Mouse (Mus musculus): ENCODE measurements around the gene Igf1. TPM values are rescaled to one million over a fixed set of nuclear protein-coding genes. Genes with fewer than 3 reads are reported as not detected.

Gene Igf1
- polyA plus RNA-seq, 1 experiment from 2014 or later, result 18.6 TPM

- Histone ChIP-seq H3K9ac (no peak overlapping the region), H3K27ac (no peak overlapping the region), H3K4me3 (replicated peaks; ENCODE audit: low read length) (no peak overlapping the region), H3K4me1 (replicated peaks; ENCODE audit: control insufficient read depth, insufficient read depth, low read length) (no peaks in the 10 kb centered on the region), H3K9me3 (ENCODE audit: control insufficient read depth, low read length) (no peaks in the 10 kb centered on the region), H3K36me3 (replicated peaks; ENCODE audit: control insufficient read depth, insufficient read depth) (no peaks in the 10 kb centered on the region), H3K27me3 (ENCODE audit: control insufficient read depth, insufficient read depth, low read length) (no peaks in the 10 kb centered on the region), H3K4me2 (replicated peaks) (no peak overlapping the region)
- ATAC-seq (ENCODE audit: low FRiP score), result no peak
- 79% methylated on average over 5 of the region's 5 CpGs for WGBS
- no peak for DNase-seq (ENCODE audit: low spot score)
Observed at GRCm38 (mm10) chr10:87904324-87904723, 46.3 kb downstream of the Igf1 start.

DNA sequence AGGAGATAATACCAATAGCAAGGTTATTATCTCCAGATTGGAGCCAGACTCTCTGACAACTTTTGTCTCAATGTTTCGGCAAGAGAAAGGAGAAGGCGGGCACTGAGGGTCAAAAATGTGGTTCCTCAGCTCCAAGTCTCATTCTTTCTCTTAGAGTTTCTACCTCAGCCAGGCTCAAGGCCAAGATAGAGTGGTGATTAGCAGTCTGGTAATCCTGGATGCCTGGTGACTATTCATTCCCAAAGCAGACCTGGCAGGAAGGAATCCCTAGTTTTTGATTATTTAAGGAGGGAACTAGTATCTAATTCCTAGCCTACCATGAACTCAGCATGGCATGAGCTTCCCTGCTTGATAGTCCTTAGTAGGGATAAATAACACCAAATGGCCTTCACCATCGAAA, 47.0 kb downstream of the Igf1 start:
- H3K36me3 ChIP-seq (replicated peaks; ENCODE audit: control insufficient read depth, insufficient read depth), result no peaks in the 10 kb centered on the region
- H3K27me3 ChIP-seq (ENCODE audit: control insufficient read depth, insufficient read depth, low read length), result no peaks in the 10 kb centered on the region
- ATAC-seq (ENCODE audit: low FRiP score) (no peak), DNase-seq (ENCODE audit: low spot score) (no peak)
- no peak overlapping the region for H3K27ac ChIP-seq
- no peaks in the 10 kb centered on the region for H3K9me3 ChIP-seq (ENCODE audit: control insufficient read depth, low read length)
- 84% methylated on average over 3 of the region's 3 CpGs for WGBS
- H3K9ac ChIP-seq, result no peak overlapping the region
- H3K4me1 ChIP-seq (replicated peaks; ENCODE audit: control insufficient read depth, insufficient read depth, low read length), result no peaks in the 10 kb centered on the region
- no peak overlapping the region for H3K4me2 ChIP-seq (replicated peaks)
- H3K4me3 ChIP-seq (replicated peaks; ENCODE audit: low read length), result no peak overlapping the region

- ATAC-seq (ENCODE audit: low FRiP score) (no peak), DNase-seq (ENCODE audit: low spot score) (no peak)
- no peak overlapping the region for H3K9ac ChIP-seq
- no peaks in the 10 kb centered on the region for H3K9me3 ChIP-seq (ENCODE audit: control insufficient read depth, low read length)
- H3K4me2 ChIP-seq (replicated peaks), result no peak overlapping the region
- no peaks in the 10 kb centered on the region for H3K4me1 ChIP-seq (replicated peaks; ENCODE audit: control insufficient read depth, insufficient read depth, low read length)
- H3K27ac ChIP-seq, result no peak overlapping the region
- no peak overlapping the region for H3K4me3 ChIP-seq (replicated peaks; ENCODE audit: low read length)
- 90% methylated on average over 3 of the region's 3 CpGs for WGBS
- H3K36me3 ChIP-seq (replicated peaks; ENCODE audit: control insufficient read depth, insufficient read depth), result no peaks in the 10 kb centered on the region
- no peaks in the 10 kb centered on the region for H3K27me3 ChIP-seq (ENCODE audit: control insufficient read depth, insufficient read depth, low read length)
Observed at GRCm38 (mm10) chr10:87906121-87906520, 48.1 kb downstream of the Igf1 start.

DNA sequence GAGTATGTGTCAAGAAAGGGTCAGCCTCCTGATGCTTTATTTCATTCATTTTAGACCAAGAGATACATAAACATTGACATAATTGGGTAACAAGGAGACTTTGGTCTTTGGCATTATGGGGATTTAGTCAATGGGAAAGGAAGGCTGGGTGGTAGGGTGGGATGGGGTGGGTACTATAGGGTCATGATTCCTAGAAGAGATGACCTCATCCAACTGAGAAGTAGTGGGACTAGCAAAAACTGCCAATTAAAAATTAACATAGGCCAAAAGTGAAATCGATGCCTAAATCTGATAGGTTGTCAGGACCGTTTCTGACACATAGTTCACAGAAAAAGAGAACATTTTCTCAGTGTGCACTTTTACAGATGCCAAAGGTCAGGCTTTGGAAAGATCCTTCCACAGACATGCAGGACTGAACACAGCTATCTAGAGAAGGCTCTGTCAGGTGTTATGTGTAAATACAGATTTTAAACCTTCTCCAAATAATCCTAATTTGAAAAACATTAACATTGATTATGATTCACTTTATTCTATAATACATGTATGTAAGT, 48.8 kb downstream of the Igf1 start:
- Histone ChIP-seq H3K36me3 (replicated peaks; ENCODE audit: control insufficient read depth, insufficient read depth) (no peaks in the 10 kb centered on the region), H3K4me1 (replicated peaks; ENCODE audit: control insufficient read depth, insufficient read depth, low read length) (no peaks in the 10 kb centered on the region), H3K4me3 (replicated peaks; ENCODE audit: low read length) (no peak overlapping the region), H3K4me2 (replicated peaks) (no peak overlapping the region), H3K9ac (no peak overlapping the region), H3K27me3 (ENCODE audit: control insufficient read depth, insufficient read depth, low read length) (no peaks in the 10 kb centered on the region), H3K9me3 (ENCODE audit: control insufficient read depth, low read length) (no peaks in the 10 kb centered on the region), H3K27ac (no peak overlapping the region)
- 94% methylated on average over 2 of the region's 2 CpGs for WGBS
- ATAC-seq (ENCODE audit: low FRiP score), result no peak
- no peak for DNase-seq (ENCODE audit: low spot score)

DNA sequence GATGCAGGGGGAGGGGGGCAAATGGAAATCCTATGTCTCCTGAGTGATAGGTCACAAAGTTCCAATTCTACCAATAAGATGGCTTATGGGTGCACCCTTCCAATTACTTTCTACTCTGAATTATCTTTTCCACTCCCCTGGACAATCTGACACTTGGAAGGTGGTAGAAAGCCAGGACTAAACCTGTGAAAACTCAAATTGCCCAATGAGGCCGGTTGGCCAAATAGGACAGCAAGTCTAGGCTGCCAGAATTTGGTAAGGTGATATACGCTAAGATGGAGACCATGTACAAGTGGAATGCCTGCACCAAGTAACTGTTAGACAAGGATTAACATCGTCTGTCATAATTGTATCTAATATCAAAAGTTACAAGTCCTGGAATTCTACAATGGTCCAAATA, 55.8 kb downstream of the Igf1 start:
- ATAC-seq (ENCODE audit: low FRiP score) (no peak), DNase-seq (ENCODE audit: low spot score) (no peak)
- Histone ChIP-seq H3K27ac (no peak overlapping the region), H3K4me2 (replicated peaks) (no peak overlapping the region), H3K9ac (no peak overlapping the region), H3K27me3 (ENCODE audit: control insufficient read depth, insufficient read depth, low read length) (no peaks in the 10 kb centered on the region), H3K4me3 (replicated peaks; ENCODE audit: low read length) (no peak overlapping the region), H3K4me1 (replicated peaks; ENCODE audit: control insufficient read depth, insufficient read depth, low read length) (no peaks in the 10 kb centered on the region), H3K9me3 (ENCODE audit: control insufficient read depth, low read length) (no peaks in the 10 kb centered on the region), H3K36me3 (replicated peaks; ENCODE audit: control insufficient read depth, insufficient read depth) (no peaks in the 10 kb centered on the region)
- WGBS, result 93% methylated on average over 3 of the region's 3 CpGs

DNA sequence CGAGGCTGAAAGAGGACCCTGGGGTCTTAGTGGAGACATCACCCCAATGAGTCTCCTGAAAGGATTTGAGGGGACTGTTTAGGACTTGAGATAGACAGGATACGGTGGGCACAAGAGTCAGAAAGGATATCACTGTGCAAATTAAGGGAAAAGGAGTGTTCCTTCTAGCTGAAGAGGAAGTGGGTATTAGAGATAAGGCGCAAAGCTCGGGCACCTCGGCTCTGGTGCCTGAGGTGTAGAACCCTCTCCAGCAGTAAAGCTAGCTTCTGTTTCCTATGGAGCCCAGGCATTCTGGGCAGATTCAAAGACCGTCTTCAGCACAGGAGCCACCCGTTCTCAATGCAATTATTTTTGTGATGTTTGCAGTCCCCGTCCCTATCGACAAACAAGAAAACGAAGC, 56.9 kb downstream of the Igf1 start:
- DNase-seq (ENCODE audit: low spot score) (no peak), ATAC-seq (ENCODE audit: low FRiP score) (no peak)
- Histone ChIP-seq H3K36me3 (replicated peaks; ENCODE audit: control insufficient read depth, insufficient read depth) (no peaks in the 10 kb centered on the region), H3K27me3 (ENCODE audit: control insufficient read depth, insufficient read depth, low read length) (no peaks in the 10 kb centered on the region), H3K4me3 (replicated peaks; ENCODE audit: low read length) (no peak overlapping the region), H3K4me1 (replicated peaks; ENCODE audit: control insufficient read depth, insufficient read depth, low read length) (no peaks in the 10 kb centered on the region), H3K27ac (no peak overlapping the region), H3K4me2 (replicated peaks) (no peak overlapping the region), H3K9ac (no peak overlapping the region), H3K9me3 (ENCODE audit: control insufficient read depth, low read length) (no peaks in the 10 kb centered on the region)
- 90% methylated on average over 10 of the region's 10 CpGs for WGBS

- no peaks in the 10 kb centered on the region for H3K36me3 ChIP-seq (replicated peaks; ENCODE audit: control insufficient read depth, insufficient read depth)
- 91% methylated on average over 3 of the region's 3 CpGs for WGBS
Observed at GRCm38 (mm10) chr10:87915782-87916181, 57.7 kb downstream of the Igf1 start.

DNA sequence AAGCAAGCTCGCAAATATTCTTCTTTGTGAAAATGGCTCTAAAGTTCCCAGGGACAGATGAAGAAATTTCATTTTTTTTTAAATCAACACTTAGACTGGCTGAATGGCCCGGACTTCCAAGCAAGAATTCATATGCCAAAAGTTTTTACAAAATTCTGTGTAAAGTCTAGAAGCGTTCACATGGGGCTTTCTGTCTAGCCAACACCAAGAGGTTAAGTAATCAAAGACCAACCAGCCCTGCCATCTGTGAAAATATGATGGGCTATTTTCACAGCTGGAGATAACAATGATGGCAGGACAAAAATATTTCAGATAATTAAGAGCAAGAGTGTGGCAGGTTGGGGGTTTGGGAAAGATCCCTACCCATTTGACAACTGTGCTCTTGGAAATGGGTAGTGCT, 64.2 kb downstream of the Igf1 start:
- Histone ChIP-seq H3K4me2 (replicated peaks) (no peak overlapping the region), H3K9me3 (ENCODE audit: control insufficient read depth, low read length) (no peaks in the 10 kb centered on the region), H3K36me3 (replicated peaks; ENCODE audit: control insufficient read depth, insufficient read depth) (no peaks in the 10 kb centered on the region), H3K27me3 (ENCODE audit: control insufficient read depth, insufficient read depth, low read length) (no peaks in the 10 kb centered on the region), H3K9ac (no peak overlapping the region), H3K4me1 (replicated peaks; ENCODE audit: control insufficient read depth, insufficient read depth, low read length) (peaks cover 10% of the 10 kb centered on the region), H3K27ac (no peak overlapping the region), H3K4me3 (replicated peaks; ENCODE audit: low read length) (no peak overlapping the region)
- 88% methylated on average over 3 of the region's 3 CpGs for WGBS
- no peak for DNase-seq (ENCODE audit: low spot score)
- ATAC-seq (ENCODE audit: low FRiP score), result no peak

More at GRCm38 (mm10) chr10:87915782-87916181, 57.7 kb downstream of the Igf1 start:
- no peak overlapping the region for H3K27ac ChIP-seq
- DNase-seq (ENCODE audit: low spot score), result no peak
- H3K9me3 ChIP-seq (ENCODE audit: control insufficient read depth, low read length), result no peaks in the 10 kb centered on the region
- H3K4me3 ChIP-seq (replicated peaks; ENCODE audit: low read length), result no peak overlapping the region
- no peak overlapping the region for H3K4me2 ChIP-seq (replicated peaks)
- no peaks in the 10 kb centered on the region for H3K27me3 ChIP-seq (ENCODE audit: control insufficient read depth, insufficient read depth, low read length)
- ATAC-seq (ENCODE audit: low FRiP score), result no peak
- no peak overlapping the region for H3K9ac ChIP-seq
- H3K4me1 ChIP-seq (replicated peaks; ENCODE audit: control insufficient read depth, insufficient read depth, low read length), result no peaks in the 10 kb centered on the region

- Histone ChIP-seq H3K4me2 (replicated peaks) (no peak overlapping the region), H3K9ac (no peak overlapping the region), H3K9me3 (ENCODE audit: control insufficient read depth, low read length) (no peaks in the 10 kb centered on the region), H3K36me3 (replicated peaks; ENCODE audit: control insufficient read depth, insufficient read depth) (no peaks in the 10 kb centered on the region), H3K27ac (peak overlapping the region; percentile 43), H3K4me1 (replicated peaks; ENCODE audit: control insufficient read depth, insufficient read depth, low read length) (peaks cover 13% of the 10 kb centered on the region), H3K4me3 (replicated peaks; ENCODE audit: low read length) (no peak overlapping the region), H3K27me3 (ENCODE audit: control insufficient read depth, insufficient read depth, low read length) (no peaks in the 10 kb centered on the region)
- WGBS, result 44% methylated on average over 8 of the region's 8 CpGs
- DNase-seq (ENCODE audit: low spot score) (no peak), ATAC-seq (ENCODE audit: low FRiP score) (no peak)
Observed at GRCm38 (mm10) chr10:87926564-87926963, 68.5 kb downstream of the Igf1 start.

- Histone ChIP-seq H3K4me3 (replicated peaks; ENCODE audit: low read length) (no peak overlapping the region), H3K9ac (no peak overlapping the region), H3K4me2 (replicated peaks) (0 out of 2 replicates have a peak overlapping the region, but pooled peaks have one; percentile 10), H3K27me3 (ENCODE audit: control insufficient read depth, insufficient read depth, low read length) (no peaks in the 10 kb centered on the region), H3K27ac (peak overlapping the region; percentile 43), H3K4me1 (replicated peaks; ENCODE audit: control insufficient read depth, insufficient read depth, low read length) (peaks cover 13% of the 10 kb centered on the region), H3K9me3 (ENCODE audit: control insufficient read depth, low read length) (no peaks in the 10 kb centered on the region), H3K36me3 (replicated peaks; ENCODE audit: control insufficient read depth, insufficient read depth) (no peaks in the 10 kb centered on the region)
- ATAC-seq (ENCODE audit: low FRiP score), result peak; percentile 96
- 12% methylated on average over 6 of the region's 6 CpGs for WGBS
- peak; percentile 80 for DNase-seq (ENCODE audit: low spot score)
Observed at GRCm38 (mm10) chr10:87927131-87927609, 69.1 kb downstream of the Igf1 start.

Measured in hindbrain, embryonic 14.5 days (tissue).